Comparison of ENCODE assay signal across 21 mouse cellular contexts in genomic region chr12:82320204-82320603, GRCm38 (mm10).
DNase-seq lines count a peak whose midpoint lies in the region; ATAC-seq and TF ChIP-seq lines count a peak whose summit lies in the region.
"Had no signal": no experiment of that assay in that cellular context is flagged by ENCODE, and none has a peak within 500 bp of the region (broad histone marks: within the 10 kb centered on the region; RNA-seq: fewer than 3 reads in every experiment).

No protein-coding gene starts in this region.

- no peak for TF ChIP-seq CTCF in intestine, postnatal 0 days (IDR thresholded peaks at IDR 0.05; ENCODE audit: low read depth)

- ATAC-seq in intestine, embryonic 15.5 days, result peak; percentile 31; the same call in 1 of the 2 replicates
- no peak for ATAC-seq in intestine, embryonic 16.5 days
- ATAC-seq in liver, embryonic 13.5 days (ENCODE audit: low read depth), result no peak
- ATAC-seq in liver, embryonic 12.5 days, result no peak
- ATAC-seq in intestine, postnatal 0 days, result 0 out of 2 replicates have a peak, but pooled peaks have one; percentile 28
- ATAC-seq: forebrain, embryonic 14.5 days; forebrain, postnatal 0 days had no signal

- no peak overlapping the region for H3K4me2 ChIP-seq in intestine, embryonic 15.5 days (replicated peaks)
- no peak overlapping the region for H3K4me2 ChIP-seq in intestine, embryonic 16.5 days (ENCODE audit: low read depth, low read length)
- no peak overlapping the region for H3K4me2 ChIP-seq in liver, embryonic 13.5 days
- no peak overlapping the region for H3K4me2 ChIP-seq in liver, embryonic 12.5 days
- H3K4me2 ChIP-seq in intestine, postnatal 0 days (replicated peaks; ENCODE audit: low read depth), result no peak overlapping the region
- H3K4me2 ChIP-seq: embryonic facial prominence, embryonic 12.5 days; embryonic facial prominence, embryonic 15.5 days; heart, embryonic 11.5 days; hindbrain, embryonic 12.5 days; hindbrain, embryonic 15.5 days had no signal

- no peaks in the 10 kb centered on the region for H3K9me3 ChIP-seq in intestine, embryonic 15.5 days
- H3K9me3 ChIP-seq in intestine, embryonic 16.5 days (ENCODE audit: control insufficient read depth, low read length), result no peaks in the 10 kb centered on the region
- no peaks in the 10 kb centered on the region for H3K9me3 ChIP-seq in liver, embryonic 13.5 days (replicated peaks)
- H3K9me3 ChIP-seq in liver, embryonic 12.5 days (replicated peaks), result no peaks in the 10 kb centered on the region
- no peaks in the 10 kb centered on the region for H3K9me3 ChIP-seq in intestine, postnatal 0 days (ENCODE audit: control insufficient read depth)
- H3K9me3 ChIP-seq: embryonic facial prominence, embryonic 12.5 days; embryonic facial prominence, embryonic 15.5 days; G1E; hindbrain, embryonic 12.5 days; hindbrain, embryonic 15.5 days had no signal

- 51% methylated on average over 3 of the region's 3 CpGs for WGBS in intestine, embryonic 15.5 days
- WGBS in intestine, embryonic 16.5 days, result 48% methylated on average over 3 of the region's 3 CpGs
- 52% methylated on average over 3 of the region's 3 CpGs for WGBS in liver, embryonic 13.5 days (ENCODE audit: insufficient replicate concordance)
- 41% methylated on average over 3 of the region's 3 CpGs for WGBS in liver, embryonic 12.5 days (ENCODE audit: insufficient replicate concordance)
- 36% methylated on average over 3 of the region's 3 CpGs for WGBS in intestine, postnatal 0 days

- H3K4me3 ChIP-seq in intestine, embryonic 15.5 days (replicated peaks), result no peak overlapping the region
- H3K4me3 ChIP-seq in intestine, embryonic 16.5 days (ENCODE audit: low read length), result no peak overlapping the region
- no peak overlapping the region for H3K4me3 ChIP-seq in liver, embryonic 13.5 days (replicated peaks)
- no peak overlapping the region for H3K4me3 ChIP-seq in liver, embryonic 12.5 days
- no peak overlapping the region for H3K4me3 ChIP-seq in intestine, postnatal 0 days (ENCODE audit: low read depth, low read length)
- H3K4me3 ChIP-seq: embryonic facial prominence, embryonic 12.5 days; embryonic facial prominence, embryonic 15.5 days; gastrocnemius, adult 2 months; hindbrain, embryonic 12.5 days; hindbrain, embryonic 15.5 days had no signal

- no peak for DNase-seq in liver, embryonic 13.5 days
- no peak for DNase-seq in adrenal gland, postnatal 10 days
- DNase-seq: adrenal gland, postnatal 14 days; cerebellum, adult 11 months; cerebellum, adult 2 months; cerebellum, adult 9-11 months; cerebellum, postnatal 25 days; forebrain, postnatal 0 days; gastrocnemius, adult 2 months; gastrocnemius, postnatal 14 days had no signal

- H3K27ac ChIP-seq in intestine, embryonic 15.5 days, result no peak overlapping the region
- H3K27ac ChIP-seq in intestine, embryonic 16.5 days (ENCODE audit: low read length), result no peak overlapping the region
- H3K27ac ChIP-seq in liver, embryonic 13.5 days, result 0 out of 2 replicates have a peak overlapping the region, but pooled peaks have one; percentile 15
- H3K27ac ChIP-seq in liver, embryonic 12.5 days, result no peak overlapping the region
- H3K27ac ChIP-seq in intestine, postnatal 0 days (ENCODE audit: low read depth, low read length), result no peak overlapping the region
- H3K27ac ChIP-seq: embryonic facial prominence, embryonic 12.5 days; embryonic facial prominence, embryonic 15.5 days; gastrocnemius, adult 2 months; hindbrain, embryonic 12.5 days; hindbrain, embryonic 15.5 days had no signal

- no peaks in the 10 kb centered on the region for H3K36me3 ChIP-seq in intestine, embryonic 15.5 days
- H3K36me3 ChIP-seq in intestine, embryonic 16.5 days (ENCODE audit: control insufficient read depth, insufficient read depth, low read length), result no peaks in the 10 kb centered on the region
- H3K36me3 ChIP-seq in liver, embryonic 13.5 days, result no peaks in the 10 kb centered on the region
- no peaks in the 10 kb centered on the region for H3K36me3 ChIP-seq in liver, embryonic 12.5 days
- H3K36me3 ChIP-seq in intestine, postnatal 0 days (ENCODE audit: control insufficient read depth, insufficient read depth), result no peaks in the 10 kb centered on the region
- H3K36me3 ChIP-seq: embryonic facial prominence, embryonic 12.5 days; embryonic facial prominence, embryonic 15.5 days; hindbrain, embryonic 12.5 days; hindbrain, embryonic 15.5 days had no signal

- no peaks in the 10 kb centered on the region for H3K27me3 ChIP-seq in intestine, embryonic 15.5 days (replicated peaks)
- H3K27me3 ChIP-seq in intestine, embryonic 16.5 days (replicated peaks; ENCODE audit: control insufficient read depth, insufficient read depth, low read length), result no peaks in the 10 kb centered on the region
- no peaks in the 10 kb centered on the region for H3K27me3 ChIP-seq in liver, embryonic 13.5 days
- H3K27me3 ChIP-seq in liver, embryonic 12.5 days (replicated peaks), result no peaks in the 10 kb centered on the region
- no peaks in the 10 kb centered on the region for H3K27me3 ChIP-seq in intestine, postnatal 0 days (replicated peaks; ENCODE audit: control insufficient read depth, insufficient read depth, low read length)
- H3K27me3 ChIP-seq: embryonic facial prominence, embryonic 12.5 days; embryonic facial prominence, embryonic 15.5 days; hindbrain, embryonic 12.5 days; hindbrain, embryonic 15.5 days had no signal

- no peak overlapping the region for H3K9ac ChIP-seq in intestine, embryonic 15.5 days
- no peak overlapping the region for H3K9ac ChIP-seq in intestine, embryonic 16.5 days (ENCODE audit: low read depth, low read length)
- H3K9ac ChIP-seq in liver, embryonic 13.5 days, result no peak overlapping the region
- H3K9ac ChIP-seq in liver, embryonic 12.5 days, result no peak overlapping the region
- H3K9ac ChIP-seq in intestine, postnatal 0 days (ENCODE audit: low read depth, low read length), result no peak overlapping the region
- H3K9ac ChIP-seq: embryonic facial prominence, embryonic 12.5 days; embryonic facial prominence, embryonic 15.5 days; forebrain, postnatal 0 days; hindbrain, embryonic 12.5 days; hindbrain, embryonic 15.5 days had no signal

- H3K4me1 ChIP-seq in intestine, embryonic 15.5 days (replicated peaks), result 0 out of 2 replicates have a peak, but pooled peaks cover 5% of the 10 kb centered on the region
- H3K4me1 ChIP-seq in intestine, embryonic 16.5 days (ENCODE audit: control insufficient read depth, insufficient read depth, low read length), result no peaks in the 10 kb centered on the region
- H3K4me1 ChIP-seq in liver, embryonic 13.5 days (replicated peaks), result peaks cover 2% of the 10 kb centered on the region; the same call in 1 of the 2 replicates
- no peaks in the 10 kb centered on the region for H3K4me1 ChIP-seq in liver, embryonic 12.5 days
- no peaks in the 10 kb centered on the region; the same call in 1 of the 2 replicates for H3K4me1 ChIP-seq in intestine, postnatal 0 days (replicated peaks; ENCODE audit: control insufficient read depth, insufficient read depth, low read length)

Comparison
In these comparisons a context has a peak if more than half of its experiments do, and no peak if none do; other contexts are left out.
1. ATAC-seq: peak in intestine, embryonic 15.5 days (single experiment) and intestine, postnatal 0 days (single experiment); none in intestine, embryonic 16.5 days (single experiment), liver, embryonic 13.5 days (single experiment) and liver, embryonic 12.5 days (single experiment).